In the genomic region with DNA sequence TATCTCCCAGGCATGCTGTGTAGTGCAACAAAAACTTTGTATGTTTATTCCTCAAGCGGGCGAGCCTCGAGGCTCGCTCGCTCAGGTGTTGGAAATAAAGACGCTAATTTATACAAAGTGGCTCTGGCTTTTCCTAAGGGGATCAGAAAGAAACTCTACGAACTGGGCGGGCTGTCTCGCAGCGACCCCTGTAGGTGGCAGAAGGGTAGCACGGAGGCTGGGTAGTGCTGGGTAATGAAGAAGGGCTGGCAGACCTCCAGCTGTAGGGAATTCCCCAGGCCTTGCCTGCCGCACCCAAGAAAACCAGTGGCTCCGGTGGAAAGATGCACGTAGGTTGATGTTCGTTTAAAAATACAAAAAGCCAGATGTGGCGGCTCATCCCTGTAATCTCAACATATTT, we compare ENCODE assay signal across 9 mouse cellular contexts. TPM values are rescaled to one million over a fixed set of nuclear protein-coding genes. Genes with fewer than 3 reads are reported as not detected.
DNase-seq lines count a peak whose midpoint lies in the region; ATAC-seq and TF ChIP-seq lines count a peak whose summit lies in the region.
"Had no signal": no experiment of that assay in that cellular context is flagged by ENCODE, and none has a peak within 500 bp of the region (broad histone marks: within the 10 kb centered on the region; RNA-seq: fewer than 3 reads in every experiment).

No protein-coding gene starts in this region.

- DNase-seq in cerebellum, adult 11 months = peak; percentile 41
- no peak for DNase-seq in cerebellum, adult 11-12 months
- peak; percentile 31 for DNase-seq in urinary bladder, postnatal 25 days (ENCODE audit: low spot score)
- no peak for DNase-seq in urinary bladder, postnatal 10 days (ENCODE audit: low spot score)
- DNase-seq in embryonic facial prominence, embryonic 11.5 days (ENCODE audit: low spot score) = peak; percentile 64
- DNase-seq in kidney, adult 9 months = peak; percentile 49
- no peak for DNase-seq in lung, adult 2 months
- DNase-seq in right cerebral cortex, postnatal 4 days = peak; percentile 85

- no peak overlapping the region for H3K4me3 ChIP-seq in embryonic facial prominence, embryonic 11.5 days (ENCODE audit: low read depth, low read length)
- H3K4me3 ChIP-seq in lung, adult 2 months (replicated peaks; ENCODE audit: extremely low read depth, low read depth, low read length) = no peak overlapping the region
- H3K4me3 ChIP-seq: heart, embryonic 15.5 days had no signal

- H3K36me3 ChIP-seq in embryonic facial prominence, embryonic 11.5 days (replicated peaks; ENCODE audit: control insufficient read depth, insufficient read depth, low read depth, low read length) = no peaks in the 10 kb centered on the region
- H3K36me3 ChIP-seq: heart, embryonic 15.5 days had no signal

- 9% methylated on average over 16 of the region's 16 CpGs for WGBS in embryonic facial prominence, embryonic 11.5 days
- 7% methylated on average over 16 of the region's 16 CpGs for WGBS in lung, adult 2 months

- no peak for ATAC-seq in embryonic facial prominence, embryonic 11.5 days (replicated peaks; ENCODE audit: insufficient number of reproducible peaks, low FRiP score, low TSS enrichment, low read depth)

- 0 out of 2 replicates have a peak, but pooled peaks have one; percentile 11 for TF ChIP-seq CTCF in lung, adult 2 months (IDR thresholded peaks at IDR 0.05; ENCODE audit: insufficient read depth, low read length)

- TF ChIP-seq POLR2A in lung, adult 2 months (IDR thresholded peaks at IDR 0.05; ENCODE audit: borderline replicate concordance, extremely low read depth, low read depth, low read length) = no peak

- no peak overlapping the region for H3K9ac ChIP-seq in embryonic facial prominence, embryonic 11.5 days (replicated peaks; ENCODE audit: low read length)
- H3K9ac ChIP-seq: heart, embryonic 15.5 days had no signal

- peaks cover 42% of the 10 kb centered on the region for H3K27me3 ChIP-seq in embryonic facial prominence, embryonic 11.5 days (ENCODE audit: control insufficient read depth, insufficient read depth, low read length)

- H3K4me1 ChIP-seq in embryonic facial prominence, embryonic 11.5 days (ENCODE audit: control insufficient read depth, insufficient read depth, low read length) = no peaks in the 10 kb centered on the region; the same call in 1 of the 2 replicates
- H3K4me1 ChIP-seq in lung, adult 2 months (ENCODE audit: control insufficient read depth, insufficient read depth, low read length) = no peaks in the 10 kb centered on the region

- H3K4me2 ChIP-seq in embryonic facial prominence, embryonic 11.5 days (ENCODE audit: low read depth, low read length) = no peak overlapping the region
- H3K4me2 ChIP-seq: heart, embryonic 15.5 days had no signal

- H3K27ac ChIP-seq in embryonic facial prominence, embryonic 11.5 days (replicated peaks; ENCODE audit: low read depth, low read length) = no peak overlapping the region
- H3K27ac ChIP-seq: heart, embryonic 15.5 days had no signal

- no peaks in the 10 kb centered on the region for H3K9me3 ChIP-seq in embryonic facial prominence, embryonic 11.5 days (replicated peaks; ENCODE audit: control insufficient read depth, low read length)
- H3K9me3 ChIP-seq: heart, embryonic 15.5 days had no signal

RNA-seq across cellular contexts. Expression of gene Myod1, which starts 2.7 kb away (rescaled TPM):
- polyA plus RNA-seq in embryonic facial prominence, embryonic 11.5 days (2014; fragmentation: Nextera tagmentation; extraction: Ambion mirVana) = 7.8 and 8.1 TPM in 2 replicates
- 1.1 TPM in 1 of 2 replicates, not detected in the other for polyA plus RNA-seq in lung, adult 2 months (2012; rRNA removed)

RNA-seq across cellular contexts. Expression of gene Kcnc1, which starts 17.3 kb away (rescaled TPM):
- polyA plus RNA-seq in embryonic facial prominence, embryonic 11.5 days (2014; fragmentation: Nextera tagmentation; extraction: Ambion mirVana) = 0.55 and 1.3 TPM in 2 replicates
- polyA plus RNA-seq in lung, adult 2 months (2012; rRNA removed) = 0.32 and 0.40 TPM in 2 replicates
- polyA plus RNA-seq: heart, embryonic 15.5 days had no signal

Comparison
In these comparisons a context has a peak if more than half of its experiments do, and no peak if none do; other contexts are left out.
1. DNase-seq: peak in cerebellum, adult 11 months (single experiment), urinary bladder, postnatal 25 days (single experiment), embryonic facial prominence, embryonic 11.5 days (single experiment), kidney, adult 9 months (single experiment) and right cerebral cortex, postnatal 4 days (single experiment); none in cerebellum, adult 11-12 months (single experiment), urinary bladder, postnatal 10 days (single experiment) and lung, adult 2 months (single experiment).